Mouse (Mus musculus) cerebellum, adult 2 months (tissue): ENCODE results near the gene Myocd. TPM values are rescaled to one million over a fixed set of nuclear protein-coding genes. Genes with fewer than 3 reads are reported as not detected.

Experiments
- DNase-seq, 2 experiments: peaks; one replicate each; pipeline ENCODE4 v3.0.0; 2021
- H3K27ac ChIP-seq: fragments of 200-500 bp; 2 replicates; pipeline ENCODE4 v1.5.1; 2012; ENCODE audit warnings: low read length, control low read depth, inconsistent platforms; ENCODE audit not compliant: insufficient read depth
- H3K27me3 ChIP-seq: fragments of 200-500 bp; 2 replicates; pipeline ENCODE4 v1.6.1; 2012; ENCODE audit warnings: inconsistent platforms, mild to moderate bottlenecking, low read length, moderate library complexity; ENCODE audit not compliant: control insufficient read depth, insufficient read depth
- H3K4me1 ChIP-seq: fragments of 200-500 bp; 2 replicates; pipeline ENCODE4 v1.6.1; 2011; ENCODE audit warnings: low read length; ENCODE audit not compliant: control insufficient read depth, insufficient read depth
- H3K4me3 ChIP-seq: fragments of 200-500 bp; replicated peaks from 2 replicates; pipeline ENCODE3; 2011; ENCODE audit warnings: mild to moderate bottlenecking, low read depth, low read length, control low read depth; ENCODE audit not compliant: insufficient read depth
- CTCF ChIP-seq: fragments of 200-500 bp; IDR thresholded peaks from 2 replicates; pipeline ENCODE4 v1.5.1; 2011; ENCODE audit warnings: low read depth, mild to moderate bottlenecking, control low read depth, low read length, moderate library complexity, borderline replicate concordance; ENCODE audit not compliant: insufficient read depth
- POLR2A ChIP-seq: fragments of 200-500 bp; IDR thresholded peaks from 2 replicates; pipeline ENCODE4 v1.6.1; 2011; ENCODE audit warnings: low read length, control low read depth, borderline replicate concordance; ENCODE audit not compliant: insufficient read depth
- WGBS: fragments of 180-500 bp; shearing (Covaris S2); methylation state at CpG from one replicate; pipeline ENCODE4 v1.1.7; 2018; 5-methylcytosine and 5-hydroxymethylcytosine counted together
- polyA plus RNA-seq: library from polyadenylated mRNA; depleted of rRNA; stranded (reverse); fragments of >200 nt; gene quantifications from 2 replicates; pipeline ENCODE4 v1.2.3, GENCODE M21; 2012; rRNA removed

Gene Myocd
- polyA plus RNA-seq, 1 experiment: 0.13 TPM

- WGBS: 94% methylated on average over 4 of the region's 4 CpGs
- Histone ChIP-seq H3K27ac (no peak overlapping the region), H3K4me1 (peaks cover 41% of the 10 kb centered on the region), H3K27me3 (no peaks in the 10 kb centered on the region), H3K4me3 (no peak overlapping the region)
- TF ChIP-seq POLR2A (no peak), CTCF (no peak; the same call in 1 of the 2 replicates)
- no peak for DNase-seq
Measured at GRCm38 (mm10) chr11:65129110-65129509, 140.7 kb downstream of the Myocd start.

- no peak for DNase-seq
- Histone ChIP-seq H3K27ac (no peak overlapping the region), H3K27me3 (no peaks in the 10 kb centered on the region), H3K4me1 (peaks cover 41% of the 10 kb centered on the region), H3K4me3 (no peak overlapping the region)
- no peak for TF ChIP-seq POLR2A
- no peak for TF ChIP-seq CTCF
- 81% methylated on average over 4 of the region's 4 CpGs for WGBS
Measured at GRCm38 (mm10) chr11:65128666-65129065, 141.1 kb downstream of the Myocd start.

- TF ChIP-seq CTCF (no peak), POLR2A (no peak)
- Histone ChIP-seq H3K27ac (no peak overlapping the region), H3K27me3 (no peaks in the 10 kb centered on the region), H3K4me1 (peaks cover 30% of the 10 kb centered on the region), H3K4me3 (no peak overlapping the region)
- DNase-seq: peak; percentile 49 to 53
- WGBS: 24% methylated on average over 9 of the region's 9 CpGs
Measured at GRCm38 (mm10) chr11:65126566-65126965, 143.2 kb downstream of the Myocd start.

Other genes starting within 250 kb of the Myocd start
- gene 1700086D15Rik, start 110.1 kb downstream of the Myocd start, polyA plus RNA-seq: 1.6 and 2.2 TPM in 2 replicates
- gene Arhgap44, start 107.0 kb downstream of the Myocd start, polyA plus RNA-seq: 77.3 and 82.9 TPM in 2 replicates